Mouse (Mus musculus) cortical plate, adult 2 months (tissue): ENCODE measurements around the gene 9530077C05Rik.

Source experiments
- CTCF ChIP-seq: fragments of 200-500 bp; IDR thresholded peaks from 2 replicates; pipeline ENCODE4 v1.5.1; 2011; ENCODE audit warnings: mild to moderate bottlenecking, control low read depth, low read length; ENCODE audit not compliant: insufficient read depth; ENCODE audit errors: extremely low read depth
- POLR2A ChIP-seq: fragments of 200-500 bp; IDR thresholded peaks from 2 replicates; pipeline ENCODE4 v1.6.1; 2011; ENCODE audit warnings: mild to moderate bottlenecking, low read length, control low read depth; ENCODE audit not compliant: insufficient read depth; ENCODE audit errors: extremely low read depth

DNA sequence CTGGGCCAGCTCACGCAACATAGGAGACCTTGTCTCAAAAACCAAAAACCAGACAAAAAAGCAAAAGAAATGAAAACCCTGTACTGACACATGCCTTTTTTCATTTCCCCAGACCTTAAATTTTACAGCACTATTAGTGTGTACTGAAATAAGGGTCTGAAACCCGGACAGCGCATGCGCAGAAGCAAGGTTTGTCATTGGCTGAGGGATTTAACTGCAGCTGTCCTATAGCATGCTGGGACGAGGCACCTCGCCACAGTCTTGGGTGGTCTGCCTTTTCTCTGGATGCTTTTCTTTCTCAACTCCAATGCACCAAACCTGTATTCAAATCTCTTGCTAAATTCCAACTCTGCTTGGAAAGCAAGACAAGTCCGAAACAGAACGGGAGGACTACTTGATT, 67.6 kb downstream of the 9530077C05Rik start:
- no peak for TF ChIP-seq POLR2A
- TF ChIP-seq CTCF, result no peak
